Mouse (Mus musculus) cortical plate, adult 2 months (tissue): ENCODE results near the gene Mbnl1. TPM values are rescaled to one million over a fixed set of nuclear protein-coding genes. Genes with fewer than 3 reads are reported as not detected.

ENCODE experiments used
- H3K27ac ChIP-seq: fragments of 200-500 bp; 2 replicates; pipeline ENCODE4 v1.5.1; 2012; ENCODE audit warnings: low read length, control low read depth, inconsistent platforms; ENCODE audit not compliant: insufficient read depth
- H3K4me1 ChIP-seq: fragments of 200-500 bp; 2 replicates; pipeline ENCODE4 v1.6.1; 2011; ENCODE audit warnings: low read length; ENCODE audit not compliant: control insufficient read depth, insufficient read depth
- H3K4me3 ChIP-seq: fragments of 200-500 bp; 2 replicates; pipeline ENCODE4 v1.5.1; 2011; ENCODE audit warnings: mild to moderate bottlenecking, low read length, control low read depth; ENCODE audit not compliant: insufficient read depth
- CTCF ChIP-seq: fragments of 200-500 bp; IDR thresholded peaks from 2 replicates; pipeline ENCODE4 v1.5.1; 2011; ENCODE audit warnings: mild to moderate bottlenecking, control low read depth, low read length; ENCODE audit not compliant: insufficient read depth; ENCODE audit errors: extremely low read depth
- POLR2A ChIP-seq: fragments of 200-500 bp; IDR thresholded peaks from 2 replicates; pipeline ENCODE4 v1.6.1; 2011; ENCODE audit warnings: mild to moderate bottlenecking, low read length, control low read depth; ENCODE audit not compliant: insufficient read depth; ENCODE audit errors: extremely low read depth
- polyA plus RNA-seq: library from polyadenylated mRNA; depleted of rRNA; stranded (reverse); fragments of >200 nt; gene quantifications from 2 replicates; pipeline ENCODE4 v1.2.3, GENCODE M21; 2012

Mbnl1 gene
- polyA plus RNA-seq, 1 experiment: 49.0 TPM

GRCm38 (mm10) chr3:60614516-60614915 is 141.9 kb downstream of the Mbnl1 start:
- peaks cover 2% of the 10 kb centered on the region for H3K4me1 ChIP-seq
- TF ChIP-seq CTCF (no peak), POLR2A (no peak)

GRCm38 (mm10) chr3:60615057-60615606 is 142.5 kb downstream of the Mbnl1 start:
- no peak for TF ChIP-seq CTCF
- TF ChIP-seq POLR2A: no peak
- Histone ChIP-seq H3K27ac (no peak overlapping the region), H3K4me1 (peaks cover 4% of the 10 kb centered on the region), H3K4me3 (no peak overlapping the region)

More at GRCm38 (mm10) chr3:60614516-60614915, 141.9 kb downstream of the Mbnl1 start:
- Histone ChIP-seq H3K27ac (no peak overlapping the region), H3K4me3 (no peak overlapping the region)

- Histone ChIP-seq H3K4me1 (peaks cover 4% of the 10 kb centered on the region), H3K27ac (no peak overlapping the region), H3K4me3 (no peak overlapping the region)
- TF ChIP-seq CTCF (no peak), POLR2A (no peak)
Measured at GRCm38 (mm10) chr3:60615615-60616014, 143.0 kb downstream of the Mbnl1 start.

GRCm38 (mm10) chr3:60616147-60616546 is 143.5 kb downstream of the Mbnl1 start:
- Histone ChIP-seq H3K4me3 (no peak overlapping the region), H3K4me1 (peaks cover 4% of the 10 kb centered on the region), H3K27ac (no peak overlapping the region)
- TF ChIP-seq CTCF: no peak
- TF ChIP-seq POLR2A: no peak

- TF ChIP-seq CTCF (no peak), POLR2A (no peak)
- H3K4me1 ChIP-seq: peaks cover 4% of the 10 kb centered on the region
- no peak overlapping the region for H3K27ac ChIP-seq
- no peak overlapping the region for H3K4me3 ChIP-seq
Measured at GRCm38 (mm10) chr3:60617643-60618042, 145.0 kb downstream of the Mbnl1 start.

GRCm38 (mm10) chr3:60620236-60620635 is 147.6 kb downstream of the Mbnl1 start:
- Histone ChIP-seq H3K4me1 (peaks cover 4% of the 10 kb centered on the region), H3K27ac (no peak overlapping the region), H3K4me3 (no peak overlapping the region)
- TF ChIP-seq CTCF (no peak), POLR2A (no peak)

- no peaks in the 10 kb centered on the region for H3K4me1 ChIP-seq
- TF ChIP-seq POLR2A (no peak), CTCF (no peak)
- H3K27ac ChIP-seq: no peak overlapping the region
- H3K4me3 ChIP-seq: no peak overlapping the region
Measured at GRCm38 (mm10) chr3:60631183-60631582, 158.6 kb downstream of the Mbnl1 start.

- no peak overlapping the region for H3K27ac ChIP-seq
- no peaks in the 10 kb centered on the region for H3K4me1 ChIP-seq
- no peak overlapping the region for H3K4me3 ChIP-seq
- TF ChIP-seq POLR2A (no peak), CTCF (no peak)
Measured at GRCm38 (mm10) chr3:60631754-60632153, 159.1 kb downstream of the Mbnl1 start.

- H3K4me3 ChIP-seq: no peak overlapping the region
- TF ChIP-seq CTCF: no peak
- TF ChIP-seq POLR2A: no peak
- H3K27ac ChIP-seq: no peak overlapping the region
- no peaks in the 10 kb centered on the region for H3K4me1 ChIP-seq
Measured at GRCm38 (mm10) chr3:60632796-60633466, 160.3 kb downstream of the Mbnl1 start.

GRCm38 (mm10) chr3:60638530-60638929 is 165.9 kb downstream of the Mbnl1 start:
- Histone ChIP-seq H3K4me1 (no peaks in the 10 kb centered on the region), H3K4me3 (no peak overlapping the region), H3K27ac (no peak overlapping the region)
- TF ChIP-seq POLR2A: no peak
- no peak for TF ChIP-seq CTCF

GRCm38 (mm10) chr3:60639135-60639534 is 166.5 kb downstream of the Mbnl1 start:
- Histone ChIP-seq H3K4me1 (no peaks in the 10 kb centered on the region), H3K4me3 (no peak overlapping the region), H3K27ac (no peak overlapping the region)
- TF ChIP-seq POLR2A: no peak
- no peak for TF ChIP-seq CTCF
